Mouse (Mus musculus) erythroblast, adult 5-6 weeks (primary cell): ENCODE measurements around the gene Scnn1a. TPM values are rescaled to one million over a fixed set of nuclear protein-coding genes. Genes with fewer than 3 reads are reported as not detected.

Experiments used
- ATAC-seq: replicated peaks from 2 replicates; pipeline ENCODE4 v1.8.0; 2016; ENCODE audit warnings: moderate number of reproducible peaks, mild to moderate bottlenecking, moderate TSS enrichment, inconsistent platforms; ENCODE audit not compliant: poor library complexity, low FRiP score, severe bottlenecking
- total RNA-seq, 2 experiments: library from RNA; stranded (forward) in 1 of 2; stranded (reverse) in 1 of 2; fragments of 150-400 nt in 1 of 2; fragments of 200-764, 138-1000 nt in 1 of 2; gene quantifications; 2 replicates each; pipeline versions ENCODE4 v1.2.3 to v1.2.4; 2015 to 2017; ENCODE audit warnings: low replicate concordance in 2 of 2

The Scnn1a gene
- total RNA-seq, 2 experiments from 2014 or later, result 7.9 TPM; not detected in 1

GRCm38 (mm10) chr6:125334356-125334755 is 13.9 kb downstream of the Scnn1a start:
- no peak for ATAC-seq

GRCm38 (mm10) chr6:125338791-125339660 is 18.6 kb downstream of the Scnn1a start:
- no peak for ATAC-seq

DNA sequence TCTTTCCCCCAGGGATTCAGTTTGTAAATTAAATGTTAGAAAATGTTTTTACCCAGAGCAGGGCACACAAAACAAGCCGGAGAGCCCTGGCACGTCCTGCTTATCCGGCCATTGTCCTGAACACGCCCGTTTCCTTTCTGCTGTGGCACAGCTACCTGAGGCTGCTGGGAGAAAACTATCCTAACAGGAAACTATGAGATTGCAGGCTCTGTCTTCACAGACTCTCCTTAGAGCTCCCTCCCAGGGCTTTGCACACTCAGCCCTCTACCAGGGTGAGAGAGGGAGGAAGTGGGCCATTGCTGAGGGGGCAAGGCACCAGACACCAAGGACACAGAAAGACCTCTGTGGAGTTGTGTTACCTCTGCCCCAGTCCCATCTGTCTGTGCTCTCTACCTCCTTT is 19.8 kb downstream of the Scnn1a start:
- no peak for ATAC-seq

DNA sequence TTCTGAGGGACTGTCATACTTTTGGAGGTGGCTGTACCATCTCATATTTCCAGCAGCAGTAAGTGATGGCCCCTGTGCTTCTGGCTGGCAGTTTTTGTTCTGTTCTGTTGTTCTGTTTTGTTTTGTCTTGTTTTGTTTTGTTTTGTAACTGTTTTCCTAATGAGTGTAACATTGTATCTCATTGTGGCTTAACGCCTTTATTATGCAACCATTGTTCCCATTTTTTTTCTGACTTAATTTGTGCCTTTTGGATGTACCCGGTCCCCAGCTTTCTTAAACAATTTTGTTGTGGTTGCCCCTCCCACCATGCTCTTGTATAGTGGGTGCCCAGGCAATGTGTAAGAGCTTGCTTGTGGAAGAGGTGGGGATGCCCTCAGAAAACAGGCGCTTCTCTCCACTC is 21.7 kb downstream of the Scnn1a start:
- no peak for ATAC-seq

DNA sequence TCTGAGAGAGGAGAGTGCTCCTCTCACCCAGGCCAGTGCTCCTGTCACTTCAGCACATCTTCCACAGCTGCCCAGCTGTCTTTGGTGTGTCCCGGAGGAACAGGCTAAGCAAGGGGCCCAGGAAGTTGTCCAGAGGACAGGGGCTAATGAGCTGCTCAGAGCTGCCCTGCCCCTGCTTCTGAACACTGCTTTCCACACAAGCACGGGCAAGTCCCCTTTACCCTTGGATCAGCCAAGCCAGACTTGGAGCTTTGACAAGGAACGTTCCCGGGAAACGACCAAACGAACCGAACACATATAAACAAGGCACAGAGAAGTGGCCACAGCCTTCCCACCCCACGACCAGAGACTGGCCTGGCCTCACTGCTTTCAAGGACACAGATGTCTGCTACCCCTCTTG is 23.6 kb downstream of the Scnn1a start:
- ATAC-seq, result no peak

GRCm38 (mm10) chr6:125344866-125345265 is 24.4 kb downstream of the Scnn1a start:
- ATAC-seq, result no peak

- no peak for ATAC-seq
Observed at GRCm38 (mm10) chr6:125345625-125346024, 25.2 kb downstream of the Scnn1a start.

DNA sequence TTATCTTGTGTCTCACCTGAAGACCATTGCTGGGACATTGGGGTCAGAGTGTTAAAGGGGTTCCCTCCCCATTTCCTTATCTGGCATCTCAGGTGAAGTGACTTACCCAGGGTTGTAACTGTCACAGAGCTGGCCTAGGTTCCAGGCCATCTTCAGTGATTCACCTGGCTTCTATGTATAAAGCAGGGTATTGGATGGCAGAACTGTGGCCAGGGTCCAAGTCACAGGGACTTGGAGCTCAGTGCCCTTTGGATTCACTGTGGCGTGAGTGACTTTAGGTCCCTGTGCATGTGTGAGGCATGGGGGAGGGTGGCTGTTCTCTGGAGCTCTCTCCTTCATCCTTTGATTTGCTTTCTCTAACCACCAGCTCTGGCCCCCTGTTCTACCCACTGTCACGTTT is 25.6 kb downstream of the Scnn1a start:
- ATAC-seq, result no peak

GRCm38 (mm10) chr6:125348721-125349574 is 28.5 kb downstream of the Scnn1a start, which contains the start of gene Tnfrsf1a:
TSS of gene Tnfrsf1a (plus strand) at chr6:125349362.
- no peak for ATAC-seq

- ATAC-seq, result no peak
Observed at GRCm38 (mm10) chr6:125349575-125350230, 29.2 kb downstream of the Scnn1a start.

- ATAC-seq, result no peak
Observed at GRCm38 (mm10) chr6:125350231-125350994, 30.0 kb downstream of the Scnn1a start.

- ATAC-seq, result no peak
Observed at GRCm38 (mm10) chr6:125350995-125351324, 30.5 kb downstream of the Scnn1a start.

DNA sequence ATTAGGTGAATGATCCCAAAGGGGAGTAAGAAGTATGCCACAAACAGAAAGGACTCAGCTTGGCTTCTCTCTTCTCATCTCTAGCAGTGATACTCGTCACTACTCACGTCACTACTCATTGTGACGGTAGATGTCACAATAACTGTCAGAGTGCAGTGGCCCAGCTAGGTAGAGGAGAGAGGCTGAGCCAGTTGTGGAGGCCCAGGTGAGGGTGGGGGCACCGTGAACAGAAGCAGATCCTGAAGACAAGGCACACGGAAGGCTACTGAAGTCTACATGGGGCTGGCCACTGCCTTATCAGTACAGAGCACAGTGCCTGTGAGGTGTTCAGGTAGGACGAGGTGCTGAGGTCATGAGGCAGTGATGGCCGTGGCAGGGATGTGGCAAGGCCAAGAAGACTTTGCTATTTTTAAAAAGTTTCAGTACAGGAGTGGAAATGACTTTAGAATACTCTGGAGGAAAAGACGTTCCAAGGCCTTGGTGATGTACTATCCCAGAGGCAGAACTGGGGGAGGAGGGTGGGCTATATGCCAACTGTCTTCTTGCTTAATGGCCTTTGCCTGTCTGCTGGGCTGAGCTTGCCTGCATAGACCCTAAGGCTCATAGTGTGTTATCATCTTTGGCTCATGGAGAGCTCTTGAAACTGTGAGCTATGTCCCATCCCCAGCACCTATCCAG is 31.0 kb downstream of the Scnn1a start:
- ATAC-seq, result no peak

DNA sequence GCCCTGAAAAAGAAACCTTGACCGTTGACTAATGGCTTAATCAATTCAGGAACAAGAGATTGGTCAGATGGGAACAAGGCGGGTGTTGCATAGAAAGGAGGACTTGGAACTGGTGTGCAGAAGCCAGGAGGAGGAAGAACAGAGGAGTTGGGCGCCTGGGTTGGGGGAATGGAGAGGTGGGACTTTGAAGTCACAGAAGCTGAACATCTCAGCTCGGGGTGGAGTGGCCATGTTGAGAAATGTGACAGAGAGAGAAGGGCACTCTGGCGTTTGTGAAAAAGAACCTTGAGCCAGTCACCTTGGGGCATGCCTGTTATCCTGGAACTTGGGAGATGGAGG is 31.6 kb downstream of the Scnn1a start:
- ATAC-seq, result no peak

DNA sequence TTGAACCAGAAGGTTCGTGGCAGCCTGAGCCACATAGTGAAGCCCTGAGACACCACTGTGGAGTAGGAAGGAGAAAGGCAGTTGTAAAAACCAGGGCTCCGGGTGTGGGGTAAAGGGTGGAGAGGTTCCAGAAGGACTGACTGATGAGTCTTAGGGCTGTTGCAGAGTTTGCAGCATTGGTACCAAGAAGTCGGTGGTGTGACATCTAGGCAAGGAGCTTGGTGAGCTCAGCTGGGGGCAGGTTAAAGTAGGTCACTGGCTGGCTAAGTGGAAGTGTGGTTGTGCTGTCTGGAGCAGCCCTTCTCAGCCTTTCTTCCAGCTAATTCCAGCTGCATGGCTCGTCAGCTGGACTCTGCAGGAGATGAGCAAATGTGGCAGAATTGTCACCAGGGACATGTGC is 32.4 kb downstream of the Scnn1a start:
- no peak for ATAC-seq

DNA sequence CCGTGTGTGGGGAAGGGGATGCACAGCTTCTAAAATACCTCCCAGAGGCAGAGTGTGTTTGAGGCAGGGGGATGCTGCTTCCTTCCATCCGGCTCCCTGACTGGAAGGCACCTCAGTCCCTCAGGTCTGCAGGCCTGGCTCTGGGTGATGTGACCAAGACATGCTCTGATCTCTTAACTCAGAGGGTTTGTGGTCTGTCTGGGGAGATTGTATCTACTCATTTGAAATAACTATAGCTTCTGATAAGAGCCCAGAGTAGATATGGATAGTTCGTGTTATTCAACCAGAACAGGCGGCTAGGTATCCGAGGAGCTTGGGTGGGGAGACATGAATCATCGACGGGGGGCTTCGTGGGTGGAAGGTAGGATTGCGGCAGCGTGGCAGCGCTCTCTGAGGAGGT is 32.8 kb downstream of the Scnn1a start:
- no peak for ATAC-seq

GRCm38 (mm10) chr6:125353655-125354054 is 33.2 kb downstream of the Scnn1a start:
- no peak for ATAC-seq

DNA sequence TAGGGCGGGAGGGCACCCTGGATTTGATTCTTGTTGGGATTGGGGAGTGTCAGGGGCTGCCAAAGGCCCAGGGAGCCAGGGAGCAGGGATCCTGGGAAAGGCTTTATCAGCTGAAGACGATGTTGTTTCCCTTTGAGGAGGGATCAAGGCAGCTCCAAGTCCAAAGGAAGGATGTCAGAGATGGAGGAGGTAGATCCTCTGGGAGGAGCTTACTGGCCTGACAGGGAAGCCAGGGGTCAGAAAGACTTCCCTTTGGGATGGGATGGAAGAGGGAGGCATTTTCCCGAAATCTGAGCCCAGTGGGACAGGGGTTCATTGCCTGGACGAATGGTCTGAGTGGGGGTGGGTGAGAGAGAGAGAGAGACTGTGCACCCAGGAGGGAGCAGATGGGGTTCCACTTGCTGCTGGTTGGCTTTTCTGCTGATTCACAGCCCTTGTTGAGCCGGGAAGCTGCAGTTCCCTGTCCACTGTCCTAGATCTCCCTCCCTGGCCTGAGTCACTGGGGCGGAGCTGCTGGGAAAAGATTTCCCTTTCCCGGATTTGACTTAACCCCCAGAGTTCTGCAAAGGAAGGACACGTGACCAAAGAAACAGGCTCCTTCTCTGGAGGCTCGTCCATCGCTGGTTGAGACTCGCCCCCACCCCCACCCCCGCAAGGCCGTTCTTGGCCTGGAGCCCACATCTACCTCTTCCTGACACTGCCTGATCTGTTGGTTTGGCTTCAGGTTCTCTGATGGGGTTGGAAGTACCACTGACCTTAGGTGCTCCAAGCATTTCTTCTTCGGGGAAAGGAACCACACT is 34.1 kb downstream of the Scnn1a start:
- ATAC-seq, result no peak
